Mouse (Mus musculus) left cerebral cortex, adult 18-20 months (tissue): ENCODE data around the gene Adtrp. TPM values are rescaled to one million over a fixed set of nuclear protein-coding genes. Genes with fewer than 3 reads are reported as not detected.

Source experiments
- DNase-seq, 2 experiments: peaks; one replicate each; pipeline ENCODE4 v3.0.0; 2021 to 2022; ENCODE audit warnings: low spot score in 2 of 2, mixed read lengths in 1 of 2
- total RNA-seq, 2 experiments: library from RNA; stranded (reverse); gene quantifications; 2 replicates each; pipeline ENCODE4 v1.2.3; 2021

The Adtrp gene
- total RNA-seq, 2 experiments from 2014 or later = not detected

DNA sequence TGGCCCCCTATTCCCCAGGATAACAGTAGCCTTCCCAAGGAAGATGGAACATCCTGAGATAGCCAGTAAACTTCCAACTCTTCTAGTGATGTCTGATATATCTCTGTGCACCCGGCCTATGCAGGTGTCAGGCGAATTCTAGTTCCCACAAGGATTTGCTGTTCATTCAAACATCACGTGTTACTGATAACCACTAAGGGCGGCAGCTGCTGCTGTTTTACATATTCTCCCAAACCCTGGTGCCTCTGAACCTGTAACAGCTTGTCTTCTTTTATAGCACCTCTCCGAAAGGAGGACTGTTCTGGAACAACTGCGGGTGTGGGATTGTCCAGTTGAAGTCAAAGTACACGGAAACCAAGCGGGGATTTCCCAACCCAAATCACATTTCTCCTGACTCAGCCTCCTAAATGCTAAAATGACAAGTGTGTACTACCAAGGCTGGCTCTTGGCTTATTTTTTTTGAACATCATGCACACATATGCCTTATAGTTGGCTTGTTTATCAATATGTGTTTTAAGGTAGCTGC lies 13.8 kb downstream of the Adtrp start:
- DNase-seq = no peak

DNA sequence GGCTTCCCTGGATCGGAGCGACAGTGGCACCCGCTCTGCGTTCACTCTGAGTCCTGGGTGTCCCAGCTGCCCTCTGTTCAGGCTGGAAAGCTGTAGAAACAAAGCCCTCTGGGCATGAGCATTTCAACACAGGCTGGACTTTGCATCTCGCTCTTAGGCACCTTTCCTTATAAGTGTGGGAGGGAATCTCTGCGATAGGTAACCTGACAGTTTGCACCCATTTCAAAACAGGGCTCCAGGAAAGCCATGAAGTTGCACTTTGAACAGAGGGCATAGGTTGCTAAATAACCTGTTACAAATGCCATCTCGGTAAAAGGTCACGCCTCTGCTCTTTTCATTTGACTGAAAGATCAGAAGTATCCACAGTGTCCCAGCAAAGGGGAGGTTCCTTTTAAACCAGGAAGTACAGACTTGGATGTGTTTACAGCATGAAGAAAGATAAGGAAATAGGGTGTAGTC lies 19.2 kb downstream of the Adtrp start:
- DNase-seq = no peak

DNA sequence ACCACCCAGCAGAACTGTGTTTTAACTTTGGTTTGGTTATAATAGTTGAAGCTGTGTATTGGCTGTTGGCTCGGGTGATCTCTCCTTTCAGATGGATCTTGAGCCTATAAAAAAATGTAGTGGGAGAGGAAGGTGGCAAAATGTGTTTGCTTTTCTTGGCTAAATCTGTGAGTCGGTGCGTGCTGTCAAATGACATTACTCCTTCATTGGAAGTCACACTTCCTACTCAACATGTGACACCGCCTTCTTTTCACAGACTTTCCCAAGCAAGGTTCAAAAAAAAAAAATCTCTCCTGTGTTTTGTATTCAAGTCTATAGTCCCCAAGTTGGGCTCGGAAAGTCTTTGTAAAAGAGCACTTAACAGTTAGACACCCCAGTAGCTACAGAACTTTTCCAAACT lies 19.9 kb downstream of the Adtrp start:
- peak; percentile 67 to 77 for DNase-seq

DNA sequence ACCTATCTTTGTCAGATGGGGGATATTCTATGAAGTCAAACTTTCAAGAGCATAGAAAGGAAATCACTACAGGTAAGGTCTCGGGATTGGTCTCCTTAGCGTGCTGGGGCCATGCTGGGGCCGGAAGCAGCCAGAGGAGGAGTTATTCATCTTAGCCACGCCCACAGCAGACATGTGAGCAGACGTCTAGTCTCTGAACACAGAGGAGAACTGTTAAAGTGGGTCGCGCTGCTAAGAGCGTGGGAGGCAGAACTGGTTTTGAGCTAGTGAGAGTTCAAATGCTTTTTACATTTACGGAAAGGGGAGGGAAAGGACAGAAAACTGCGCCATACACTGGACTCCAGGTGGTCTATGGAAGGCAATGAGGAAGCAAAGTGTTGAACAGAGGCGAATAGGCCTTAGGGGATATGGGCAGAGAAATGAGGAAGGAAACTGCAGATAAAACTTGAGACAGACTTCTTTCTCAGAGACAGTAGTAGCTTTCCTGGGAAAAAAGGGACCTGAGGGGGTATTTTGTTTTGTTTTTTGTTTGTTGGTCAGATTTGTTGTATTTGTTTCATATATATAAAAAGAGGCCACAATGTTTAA lies 22.0 kb downstream of the Adtrp start:
- DNase-seq = peak; percentile 16 to 19

DNA sequence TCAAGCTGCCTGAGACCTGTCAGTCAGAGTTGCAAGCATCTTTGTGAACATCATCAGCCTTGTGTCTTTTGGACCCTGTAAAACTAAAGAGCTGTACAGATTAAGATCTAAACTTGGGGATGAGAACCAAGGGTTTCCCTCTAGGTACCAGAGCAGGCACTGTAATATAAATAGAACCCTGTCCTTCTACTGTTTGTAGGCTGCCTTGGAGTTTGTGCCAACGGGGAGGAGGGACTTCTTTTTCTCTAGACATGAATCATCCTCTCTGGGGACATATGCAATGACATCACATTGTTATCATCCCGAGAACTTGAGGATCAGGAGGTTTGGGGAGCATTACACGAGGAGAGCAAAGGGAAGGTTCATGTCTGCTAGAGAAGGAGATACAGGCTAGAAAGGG lies 24.4 kb downstream of the Adtrp start:
- DNase-seq = peak; percentile 46 to 51

DNA sequence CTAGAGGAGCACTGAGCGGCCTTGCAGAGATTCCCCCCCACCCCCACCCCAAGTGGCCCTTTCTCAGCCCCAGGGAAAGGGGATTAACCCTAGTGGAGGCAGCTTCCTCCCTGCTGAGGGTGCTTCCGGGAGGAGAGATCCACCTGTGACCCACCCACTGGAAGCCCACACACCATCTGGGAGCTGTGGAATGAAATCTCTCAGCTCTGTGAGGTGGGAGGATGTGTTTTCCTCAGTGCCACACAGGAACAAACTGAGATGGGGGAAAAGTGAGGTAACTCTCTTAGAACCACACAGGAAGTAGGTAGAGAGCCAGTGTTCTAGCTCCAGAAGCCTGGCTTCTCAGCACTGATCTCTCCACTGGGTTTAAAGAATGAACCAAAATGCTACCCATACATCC lies 24.9 kb downstream of the Adtrp start:
- DNase-seq = peak; percentile 87

DNA sequence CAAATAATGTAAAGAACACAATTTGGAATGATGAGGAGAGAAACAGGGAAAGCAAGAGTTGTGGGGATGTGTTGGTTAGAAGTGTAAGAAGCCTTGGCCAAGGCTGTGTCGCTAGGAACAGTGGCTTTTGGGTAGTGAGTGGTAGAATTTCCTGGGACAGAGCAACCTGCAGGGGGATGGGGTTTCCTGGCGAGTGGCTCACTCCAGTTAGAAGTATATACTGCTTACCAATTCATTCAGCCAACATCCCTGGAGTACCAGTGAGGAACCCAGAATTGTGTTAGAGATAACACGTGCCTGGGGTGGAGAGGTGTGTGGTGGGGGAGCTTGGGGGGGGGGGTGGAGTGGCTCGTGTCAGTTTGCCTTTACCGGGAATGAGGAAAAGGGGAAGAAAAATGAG lies 25.4 kb downstream of the Adtrp start:
- peak in 1 of 2 experiments; percentile 15 for DNase-seq

DNA sequence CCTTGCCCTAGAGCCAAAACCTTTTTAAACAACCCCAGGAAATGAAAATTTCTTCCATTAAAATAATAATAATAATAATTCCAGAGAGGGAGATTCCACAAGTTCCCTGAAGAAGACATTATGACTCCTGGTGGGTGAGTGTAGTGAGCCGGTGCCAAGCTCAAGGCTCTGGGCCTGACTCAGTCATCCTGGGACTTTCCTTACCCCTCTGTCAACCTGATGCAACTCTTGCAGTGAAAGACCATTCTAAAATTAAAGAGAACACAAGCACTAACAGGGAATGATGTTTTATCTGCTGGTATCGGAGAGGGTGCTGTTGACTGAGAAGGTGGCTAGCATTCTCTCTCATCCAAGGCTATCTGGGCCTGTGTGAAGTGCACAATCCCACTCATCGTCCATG lies 26.5 kb downstream of the Adtrp start:
- DNase-seq = no peak

DNA sequence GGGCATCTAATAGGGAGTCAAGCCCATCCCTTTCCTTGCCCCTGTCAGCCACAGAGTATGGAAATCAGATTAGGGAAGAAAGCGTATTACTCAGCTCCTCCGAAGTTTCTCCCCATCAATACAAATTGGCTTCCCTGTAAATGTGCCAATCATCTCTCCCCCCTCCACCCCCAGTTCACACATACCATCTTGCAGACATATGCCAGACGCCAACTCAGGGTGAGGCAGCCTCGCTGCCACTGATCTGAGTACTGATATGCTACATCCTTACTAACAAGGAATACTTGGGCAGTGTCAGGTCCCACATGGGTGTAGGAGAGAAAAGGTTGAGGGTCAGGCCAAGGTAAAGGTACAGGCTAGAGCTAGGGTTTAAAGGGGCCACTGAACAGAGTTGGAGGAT lies 27.6 kb downstream of the Adtrp start:
- peak in 1 of 2 experiments; percentile 42 for DNase-seq

DNA sequence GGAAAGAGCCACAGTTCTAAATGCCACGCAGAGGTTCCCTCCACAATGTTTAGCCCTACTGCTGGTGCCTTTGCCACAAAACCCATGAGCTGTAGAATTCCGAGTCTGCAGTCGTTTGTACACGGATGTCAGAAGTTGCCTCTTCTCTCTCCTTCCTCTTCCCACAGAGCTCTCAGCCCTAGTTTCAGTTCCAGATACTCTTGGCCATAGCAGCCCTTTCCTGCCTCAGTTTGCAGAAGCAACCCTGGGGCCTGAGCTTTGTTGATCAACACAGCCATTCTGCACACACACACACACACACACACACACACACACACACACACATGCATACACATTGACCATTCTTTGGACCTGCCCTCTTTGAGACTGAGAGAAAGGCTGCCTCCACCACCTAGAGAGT lies 28.0 kb downstream of the Adtrp start:
- no peak for DNase-seq

DNA sequence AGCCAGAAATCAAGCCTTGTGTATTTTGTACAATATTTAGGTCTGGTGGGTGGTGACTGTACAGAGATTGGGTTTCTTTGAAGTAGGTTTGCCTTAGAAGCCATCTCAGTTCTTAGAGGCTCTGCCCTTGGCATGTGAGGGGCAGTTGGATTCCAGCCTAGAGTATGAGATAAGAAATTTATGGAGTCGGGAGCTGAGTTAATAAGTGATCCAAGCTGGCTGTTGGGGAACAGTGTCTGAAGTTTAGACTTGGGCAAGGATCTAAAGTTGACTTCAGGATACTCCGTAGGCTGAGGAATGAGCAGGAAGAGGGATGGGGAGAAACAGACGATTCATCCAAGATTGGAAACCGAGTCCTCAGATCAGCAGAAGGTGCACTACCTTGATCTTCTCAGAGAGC lies 29.9 kb downstream of the Adtrp start:
- no peak for DNase-seq

DNA sequence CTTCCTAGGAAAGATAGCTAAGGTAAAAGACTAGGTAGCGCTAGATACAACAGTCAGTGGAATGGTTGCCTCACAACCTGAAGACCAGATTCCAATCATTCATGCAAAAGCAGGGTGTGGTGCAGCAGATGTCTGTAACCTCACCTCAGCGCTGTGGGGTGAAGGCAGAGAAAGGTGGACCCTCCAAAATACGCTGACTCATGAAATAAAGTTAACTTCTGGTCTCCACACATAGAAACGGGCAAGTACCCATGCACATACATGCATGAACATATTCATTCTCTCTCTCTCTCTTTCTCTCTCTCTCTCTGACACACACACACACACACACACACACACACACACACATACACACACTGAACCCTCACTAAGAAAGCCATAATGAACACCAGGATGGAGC lies 30.8 kb downstream of the Adtrp start:
- no peak for DNase-seq

DNA sequence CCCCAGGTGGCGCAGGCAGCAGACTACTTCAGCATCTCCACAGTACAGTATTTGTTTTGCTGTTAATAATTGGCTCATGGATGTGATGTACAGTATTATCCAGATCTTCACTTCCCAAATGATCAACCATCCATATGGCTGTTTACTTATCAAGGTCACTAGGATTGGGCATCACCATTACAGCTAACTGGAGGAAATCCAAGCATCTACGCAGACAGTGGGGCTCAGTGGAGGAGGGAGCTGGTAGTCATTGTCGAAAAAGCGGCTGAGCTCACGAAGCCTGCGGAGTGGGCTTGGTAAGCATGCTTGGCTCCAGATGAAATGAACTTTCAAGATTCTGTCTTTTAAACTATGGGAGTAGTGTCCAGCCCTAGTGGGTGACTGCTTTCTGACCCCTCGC lies 36.7 kb downstream of the Adtrp start:
- DNase-seq = no peak

DNA sequence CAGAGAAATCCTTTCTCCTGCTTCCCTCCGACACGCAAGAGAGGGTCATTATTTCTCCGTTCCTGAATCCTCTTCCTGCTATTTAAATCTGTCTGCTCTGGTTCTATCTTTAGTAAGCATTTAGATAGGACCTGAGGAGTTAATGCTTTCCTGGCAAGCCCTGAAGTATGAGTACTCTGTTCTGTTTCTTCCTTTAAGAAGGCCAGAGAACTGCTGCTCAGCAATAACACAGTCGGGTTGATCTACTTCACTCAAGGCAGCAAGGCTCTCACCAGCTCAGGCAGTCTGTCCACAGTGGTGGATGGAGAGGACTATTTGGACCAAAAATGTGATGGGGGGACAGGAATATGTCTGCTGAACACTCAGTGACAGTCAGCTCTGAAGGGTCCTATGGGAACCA lies 39.7 kb downstream of the Adtrp start:
- no peak for DNase-seq

DNA sequence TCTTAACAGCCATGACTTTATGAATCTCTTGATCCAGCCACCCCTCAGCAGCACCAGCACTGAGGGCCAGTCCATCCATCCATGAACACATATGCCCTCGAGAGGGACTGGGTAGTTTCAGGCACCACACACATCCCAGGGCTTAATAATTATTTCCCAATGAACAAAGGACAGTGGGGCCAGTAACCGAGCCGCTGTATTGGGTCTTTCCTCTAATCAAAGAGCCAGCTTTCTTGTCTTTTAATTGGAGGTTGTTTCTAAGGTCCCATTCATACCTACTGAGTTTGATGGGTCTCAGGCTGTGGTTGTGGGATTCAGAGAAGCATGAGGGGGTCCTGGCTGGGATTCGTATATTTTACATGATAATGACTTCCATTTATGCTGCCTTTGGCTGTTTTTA lies 40.2 kb downstream of the Adtrp start:
- DNase-seq = no peak

DNA sequence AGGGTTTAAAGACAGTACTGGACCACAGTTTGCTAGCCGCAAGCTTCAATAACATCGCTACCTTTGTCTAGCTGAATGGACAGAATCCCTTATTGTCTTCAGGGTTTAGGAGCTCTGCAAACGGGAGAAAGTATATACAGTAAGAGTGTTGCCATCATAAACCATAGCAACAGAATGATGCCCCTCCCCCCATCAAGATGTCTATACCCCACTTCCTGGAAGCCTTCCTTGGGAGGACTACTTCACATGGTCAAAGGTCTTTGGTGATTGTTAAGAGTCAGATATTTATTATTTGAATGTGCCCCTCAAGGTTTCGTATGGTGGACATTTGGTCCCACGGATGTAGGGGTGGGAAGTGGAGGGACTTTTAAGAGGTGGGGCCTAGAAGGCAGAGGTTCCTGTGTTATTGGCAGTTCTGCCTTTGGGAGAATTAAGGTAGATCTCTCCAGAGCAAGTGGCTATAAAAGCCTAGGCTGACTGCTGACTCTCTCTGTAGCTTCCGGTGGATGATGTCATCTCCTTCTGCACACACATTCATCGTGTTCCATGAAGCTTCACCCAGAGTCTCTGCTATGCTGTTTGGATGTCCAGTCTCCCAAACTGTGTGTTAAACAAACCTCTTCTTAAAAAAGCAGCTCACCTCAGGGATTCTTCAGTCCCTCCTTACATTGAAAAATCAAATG lies 42.2 kb downstream of the Adtrp start:
- no peak for DNase-seq

DNA sequence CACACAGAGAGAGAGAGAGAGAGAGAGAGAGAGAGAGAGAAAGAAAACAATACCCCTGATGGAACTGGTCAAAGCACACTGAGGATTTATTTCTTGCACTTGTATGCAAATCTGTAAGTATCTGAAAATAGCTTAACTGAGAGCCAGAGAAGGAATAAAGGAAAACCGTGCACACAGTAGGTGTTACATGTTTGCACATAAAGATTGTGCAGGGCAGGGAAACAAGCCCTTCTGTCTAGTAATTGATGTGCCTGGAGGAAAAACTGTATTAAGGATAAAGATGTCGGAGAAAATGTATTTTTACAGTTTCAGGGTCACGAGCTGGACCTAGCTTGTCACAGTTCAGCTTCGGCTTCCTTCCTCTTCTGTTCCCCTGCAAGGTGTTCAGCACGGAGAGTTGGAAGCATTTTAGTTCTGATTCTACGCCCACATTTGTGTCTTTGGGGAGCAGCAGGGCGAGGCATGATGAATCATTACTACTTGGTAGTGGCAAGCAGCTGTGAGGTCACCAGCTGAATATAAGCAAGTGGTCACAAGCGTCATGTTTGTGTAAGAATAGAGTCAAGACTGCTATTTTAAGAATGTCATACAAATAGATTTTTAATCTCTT lies 43.7 kb downstream of the Adtrp start:
- DNase-seq = no peak

DNA sequence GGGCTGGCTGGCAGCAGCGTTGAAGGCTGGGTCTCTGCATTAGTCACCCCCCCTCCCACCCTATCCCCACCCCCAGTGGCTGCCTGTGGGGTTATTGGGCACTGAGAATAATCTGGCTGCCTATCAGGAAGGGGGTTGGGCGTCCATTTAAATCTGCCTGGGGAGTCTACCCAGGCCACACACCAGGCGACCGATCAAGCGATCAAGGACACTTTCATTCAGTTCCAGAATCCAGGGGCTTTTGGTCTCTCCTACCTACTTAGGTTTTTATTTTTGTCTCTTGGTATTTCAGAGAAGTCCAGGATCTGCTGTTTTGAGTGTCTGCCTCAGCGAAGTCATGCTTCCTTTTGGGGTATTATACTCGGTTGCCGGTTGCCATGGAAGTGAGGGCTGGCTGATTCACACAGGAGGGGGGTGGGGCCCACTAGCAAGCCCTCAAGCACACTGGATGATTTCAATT lies 46.3 kb downstream of the Adtrp start:
- DNase-seq = peak; percentile 70 to 83

DNA sequence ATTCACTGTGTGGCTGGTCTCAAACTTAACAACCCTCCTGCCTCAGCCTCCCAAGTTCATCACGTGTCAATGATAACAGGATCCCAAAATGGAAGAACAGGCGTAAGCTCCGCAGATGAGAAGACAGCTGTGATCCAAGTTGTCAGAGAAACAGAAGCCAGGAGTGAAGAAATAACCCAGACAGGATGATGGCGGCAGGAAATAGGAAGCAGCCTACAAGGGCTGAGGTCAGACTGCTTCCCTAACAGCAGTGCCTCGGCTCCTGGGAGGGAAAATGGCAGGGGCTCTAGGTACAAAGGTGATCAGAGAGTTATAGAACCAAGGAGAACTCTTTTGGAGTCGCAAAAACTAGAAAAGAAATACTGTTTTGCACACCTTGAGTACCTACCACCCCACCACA lies 54.6 kb downstream of the Adtrp start:
- no peak for DNase-seq

DNA sequence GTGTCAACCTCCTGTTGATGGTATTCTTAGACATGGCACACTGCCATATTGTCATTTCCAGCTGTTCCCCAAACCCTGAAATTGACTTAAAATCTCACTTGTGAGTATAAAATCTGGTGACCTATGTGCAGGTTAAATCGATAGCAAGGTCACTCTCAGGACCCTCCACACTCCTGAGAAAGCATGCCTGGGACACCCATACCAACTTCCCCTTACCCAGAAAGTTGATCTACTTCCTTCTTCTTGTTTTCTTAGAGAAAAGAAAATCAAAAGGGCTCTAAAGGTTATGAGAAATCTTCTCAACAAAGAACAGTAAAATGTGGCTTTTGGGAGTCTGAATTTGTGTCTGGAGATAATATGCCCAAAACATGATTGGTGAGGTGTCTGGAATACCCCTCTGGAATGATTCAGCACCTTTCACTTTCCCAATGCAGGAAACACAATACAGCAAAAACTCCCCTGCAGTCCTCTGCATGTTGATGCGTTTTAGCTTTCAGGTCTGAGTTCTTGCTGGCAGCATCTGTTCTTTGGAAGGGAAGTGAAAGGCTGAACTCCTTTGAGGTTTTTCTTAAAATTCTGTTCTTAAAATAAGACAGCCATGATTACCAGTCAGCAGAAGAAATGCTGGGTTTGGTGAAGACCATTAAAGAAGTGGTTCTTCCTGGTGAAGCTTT lies 59.5 kb downstream of the Adtrp start:
- no peak for DNase-seq

DNA sequence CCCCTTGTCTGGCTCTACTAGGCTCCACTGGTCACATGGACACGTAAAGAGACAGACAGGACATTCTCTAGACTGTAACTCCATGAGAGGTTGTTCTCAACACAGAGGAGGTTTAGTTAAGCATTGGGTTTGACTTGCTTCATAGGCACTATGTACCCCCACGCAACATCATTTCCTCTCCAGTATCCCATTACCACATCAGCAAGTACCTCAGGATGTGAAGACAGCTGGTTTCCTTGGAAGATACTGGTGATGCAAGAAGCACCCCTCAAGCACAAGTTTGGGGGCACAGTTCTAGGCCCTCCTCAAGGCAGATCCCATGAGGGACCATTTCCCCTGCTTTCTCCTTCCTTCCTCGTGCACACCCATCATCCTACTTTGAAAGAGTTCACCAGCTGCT lies 60.8 kb downstream of the Adtrp start:
- DNase-seq = no peak
